Mouse (Mus musculus) embryonic facial prominence, embryonic 14.5 days (tissue): ENCODE results near the gene Ndufs1. TPM values are rescaled to one million over a fixed set of nuclear protein-coding genes. Genes with fewer than 3 reads are reported as not detected.

Source experiments
- ATAC-seq: fragments of 200-750 bp; cut with Nextera tagmentation; 2 replicates; pipeline ENCODE4 v1.8.0; 2017; ENCODE audit warnings: low read depth, moderate number of reproducible peaks, moderate TSS enrichment
- DNase-seq: peaks from one replicate; pipeline ENCODE4 v3.0.0-alpha.2; 2015; ENCODE audit warnings: low spot score
- H3K27ac ChIP-seq: fragments of 300-500 bp; sonication (generic); replicated peaks from 2 replicates; pipeline ENCODE4 v1.5.1; 2014; ENCODE audit warnings: low read depth, mild to moderate bottlenecking, low read length, moderate library complexity
- H3K27me3 ChIP-seq: fragments of 300-500 bp; sonication (generic); replicated peaks from 2 replicates; pipeline ENCODE4 v1.6.1; 2014; ENCODE audit warnings: low read length; ENCODE audit not compliant: control insufficient read depth, insufficient read depth
- H3K36me3 ChIP-seq: fragments of 300-500 bp; sonication (generic); 2 replicates; pipeline ENCODE4 v1.6.1; 2014; ENCODE audit warnings: low read length, mixed read lengths; ENCODE audit not compliant: control insufficient read depth, insufficient read depth
- H3K4me1 ChIP-seq: fragments of 300-500 bp; sonication (generic); 2 replicates; pipeline ENCODE4 v1.6.1; 2014; ENCODE audit warnings: antibody characterized with exemption, low read length; ENCODE audit not compliant: control insufficient read depth, insufficient read depth
- H3K4me2 ChIP-seq: fragments of 300-500 bp; sonication (generic); 2 replicates; pipeline ENCODE4 v1.6.1; 2014; ENCODE audit warnings: low read depth, mild to moderate bottlenecking, low read length, moderate library complexity, mixed read lengths
- H3K4me3 ChIP-seq: fragments of 300-500 bp; sonication (generic); 2 replicates; pipeline ENCODE4 v1.5.1; 2014; ENCODE audit warnings: low read depth, mild to moderate bottlenecking, low read length
- H3K9ac ChIP-seq: fragments of 300-500 bp; sonication (generic); 2 replicates; pipeline ENCODE4 v1.6.1; 2014; ENCODE audit warnings: low read depth, mild to moderate bottlenecking, low read length, moderate library complexity, mixed read lengths
- H3K9me3 ChIP-seq: fragments of 300-500 bp; sonication (generic); 2 replicates; pipeline ENCODE4 v1.6.1; 2016; ENCODE audit warnings: low read length; ENCODE audit not compliant: control insufficient read depth
- WGBS: fragments of 180-500 bp; shearing (Covaris S2); extraction: QIAGEN DNeasy Blood & Tissue Kit; methylation state at CpG from one replicate; pipeline ENCODE4 v1.1.7; 2014; 5-methylcytosine and 5-hydroxymethylcytosine counted together
- polyA plus RNA-seq: library from polyadenylated mRNA; unstranded; fragments of >200 nt; fragmentation: Nextera tagmentation; extraction: Ambion mirVana; gene quantifications from 2 replicates; pipeline ENCODE4 v1.2.1, GENCODE M21; 2014

Ndufs1 gene
- polyA plus RNA-seq, 1 experiment from 2014 or later, result 122 TPM

- DNase-seq, result no peak
- no peaks in the 10 kb centered on the region for H3K27me3 ChIP-seq
- H3K4me2 ChIP-seq, result no peak overlapping the region
- no peaks in the 10 kb centered on the region for H3K9me3 ChIP-seq
- no peak overlapping the region for H3K27ac ChIP-seq
- no peaks in the 10 kb centered on the region for H3K4me1 ChIP-seq
- no peak overlapping the region for H3K4me3 ChIP-seq
- H3K36me3 ChIP-seq, result peaks cover 11% of the 10 kb centered on the region; the same call in 1 of the 2 replicates
- WGBS, result 79% methylated on average over 3 of the region's 3 CpGs
- H3K9ac ChIP-seq, result no peak overlapping the region
- no peak for ATAC-seq
Observed at GRCm38 (mm10) chr1:63134530-63134929, 42.1 kb downstream of the Ndufs1 start.

- 88% methylated on average over 11 of the region's 11 CpGs for WGBS
- H3K4me2 ChIP-seq, result no peak overlapping the region
Observed at GRCm38 (mm10) chr1:63131766-63132165, 44.9 kb downstream of the Ndufs1 start.

GRCm38 (mm10) chr1:63130883-63131282, 45.8 kb downstream of the Ndufs1 start:
- 86% methylated on average over 2 of the region's 2 CpGs for whole genome bisulfite sequencing
- no peak overlapping the region for H3K27ac ChIP-seq
- 0 out of 2 replicates have a peak, but pooled peaks cover 2% of the 10 kb centered on the region for H3K4me1 ChIP-seq
- no peaks in the 10 kb centered on the region for H3K27me3 ChIP-seq
- ATAC-seq (no peak), DNase-seq (no peak)
- H3K9ac ChIP-seq, result no peak overlapping the region
- peaks cover 3% of the 10 kb centered on the region; the same call in 1 of the 2 replicates for H3K9me3 ChIP-seq
- H3K4me2 ChIP-seq, result no peak overlapping the region
- 0 out of 2 replicates have a peak, but pooled peaks cover 6% of the 10 kb centered on the region for H3K36me3 ChIP-seq
- no peak overlapping the region for H3K4me3 ChIP-seq

More at GRCm38 (mm10) chr1:63131766-63132165, 44.9 kb downstream of the Ndufs1 start:
- Histone ChIP-seq H3K27me3 (no peaks in the 10 kb centered on the region), H3K9ac (no peak overlapping the region), H3K4me3 (no peak overlapping the region), H3K9me3 (peaks cover 3% of the 10 kb centered on the region; the same call in 1 of the 2 replicates), H3K4me1 (0 out of 2 replicates have a peak, but pooled peaks cover 2% of the 10 kb centered on the region), H3K36me3 (no peaks in the 10 kb centered on the region), H3K27ac (no peak overlapping the region)
- DNase-seq (no peak), ATAC-seq (no peak)

GRCm38 (mm10) chr1:63129857-63130690, 46.6 kb downstream of the Ndufs1 start:
- Histone ChIP-seq H3K4me2 (peak overlapping the region; percentile 52), H3K27me3 (no peaks in the 10 kb centered on the region), H3K27ac (no peak overlapping the region), H3K9ac (0 out of 2 replicates have a peak overlapping the region, but pooled peaks have one; percentile 19), H3K36me3 (peaks cover 14% of the 10 kb centered on the region; the same call in 1 of the 2 replicates), H3K9me3 (peaks cover 3% of the 10 kb centered on the region; the same call in 1 of the 2 replicates), H3K4me1 (0 out of 2 replicates have a peak, but pooled peaks cover 2% of the 10 kb centered on the region), H3K4me3 (peak overlapping the region; percentile 19)
- WGBS, result 21% methylated on average over 18 of the region's 18 CpGs
- ATAC-seq, result peak; percentile 78
- peak; percentile 6 for DNase-seq

- WGBS, result 53% methylated on average over 3 of the region's 3 CpGs
- no peaks in the 10 kb centered on the region for H3K27me3 ChIP-seq
- ATAC-seq (no peak), DNase-seq (no peak)
- H3K9me3 ChIP-seq, result peaks cover 3% of the 10 kb centered on the region; the same call in 1 of the 2 replicates
- no peak overlapping the region for H3K27ac ChIP-seq
- peak overlapping the region; percentile 19; the same call in 1 of the 2 replicates for H3K4me3 ChIP-seq
- H3K4me2 ChIP-seq, result peak overlapping the region; percentile 52
- 0 out of 2 replicates have a peak overlapping the region, but pooled peaks have one; percentile 22 for H3K9ac ChIP-seq
- 0 out of 2 replicates have a peak, but pooled peaks cover 2% of the 10 kb centered on the region for H3K4me1 ChIP-seq
- H3K36me3 ChIP-seq, result peaks cover 15% of the 10 kb centered on the region; the same call in 1 of the 2 replicates
Observed at GRCm38 (mm10) chr1:63129273-63129672, 47.4 kb downstream of the Ndufs1 start.

GRCm38 (mm10) chr1:63126206-63126605, 50.4 kb downstream of the Ndufs1 start:
- H3K27me3 ChIP-seq, result no peaks in the 10 kb centered on the region
- H3K36me3 ChIP-seq, result peaks cover 32% of the 10 kb centered on the region
- ATAC-seq (no peak), DNase-seq (no peak)
- no peak overlapping the region for H3K27ac ChIP-seq
- H3K4me3 ChIP-seq, result no peak overlapping the region
- 92% methylated on average over 3 of the region's 3 CpGs for WGBS
- peaks cover 3% of the 10 kb centered on the region; the same call in 1 of the 2 replicates for H3K9me3 ChIP-seq
- H3K4me1 ChIP-seq, result 0 out of 2 replicates have a peak, but pooled peaks cover 2% of the 10 kb centered on the region
- no peak overlapping the region for H3K4me2 ChIP-seq
- H3K9ac ChIP-seq, result no peak overlapping the region

DNA sequence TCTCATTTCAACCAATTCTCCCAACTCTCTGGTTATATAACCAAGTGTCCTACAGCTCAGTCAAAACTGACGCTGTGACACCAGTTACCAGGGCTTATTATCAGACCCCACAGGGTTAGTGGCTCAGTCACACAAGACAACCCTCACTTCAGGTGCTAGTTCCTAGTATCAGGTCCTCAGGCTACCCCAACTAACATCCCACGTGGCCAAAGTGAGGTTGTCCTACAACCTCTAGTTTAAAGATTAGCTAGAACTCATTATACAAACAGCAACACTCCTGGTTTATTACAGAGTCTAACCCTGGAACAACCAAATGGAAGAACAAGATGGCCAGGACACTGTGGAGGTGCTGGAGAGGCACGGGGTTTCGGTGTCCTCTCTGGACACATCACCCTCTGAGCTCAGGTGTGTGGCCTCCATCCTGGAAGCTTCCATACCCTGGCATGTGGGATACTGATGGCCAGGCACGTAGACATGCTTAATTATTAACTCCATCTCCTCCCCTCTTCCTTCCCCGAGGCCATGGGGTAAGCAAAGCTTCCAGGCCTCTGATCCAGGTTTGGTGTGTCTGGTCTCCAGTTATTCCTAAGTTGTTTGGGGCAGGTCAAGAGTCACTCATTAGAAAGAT, 52.7 kb downstream of the Ndufs1 start:
- H3K4me1 ChIP-seq, result no peaks in the 10 kb centered on the region
- H3K4me3 ChIP-seq, result no peak overlapping the region
- no peak overlapping the region for H3K4me2 ChIP-seq
- peaks cover 3% of the 10 kb centered on the region; the same call in 1 of the 2 replicates for H3K9me3 ChIP-seq
- no peak overlapping the region for H3K9ac ChIP-seq
- DNase-seq, result no peak
- ATAC-seq, result no peak
- H3K27ac ChIP-seq, result no peak overlapping the region
- H3K36me3 ChIP-seq, result peaks cover 53% of the 10 kb centered on the region
- 79% methylated on average over 6 of the region's 6 CpGs for WGBS
- no peaks in the 10 kb centered on the region for H3K27me3 ChIP-seq

- H3K36me3 ChIP-seq, result peaks cover 64% of the 10 kb centered on the region
- WGBS, result 91% methylated on average over 6 of the region's 6 CpGs
- H3K4me2 ChIP-seq, result no peak overlapping the region
- H3K27ac ChIP-seq, result no peak overlapping the region
- ATAC-seq (no peak), DNase-seq (no peak)
- H3K9ac ChIP-seq, result no peak overlapping the region
- no peaks in the 10 kb centered on the region for H3K4me1 ChIP-seq
- no peak overlapping the region for H3K4me3 ChIP-seq
- no peaks in the 10 kb centered on the region for H3K27me3 ChIP-seq
- no peaks in the 10 kb centered on the region for H3K9me3 ChIP-seq
Observed at GRCm38 (mm10) chr1:63122005-63122404, 54.6 kb downstream of the Ndufs1 start.
